Mouse (Mus musculus) MEL (cell line): ENCODE data around the gene Itga11. TPM values are rescaled to one million over a fixed set of nuclear protein-coding genes. Genes with fewer than 3 reads are reported as not detected.

Source experiments
- DNase-seq: peaks from one replicate; pipeline ENCODE4 v3.0.0; 2011; ENCODE audit warnings: low read depth, low spot score
- H3K27ac ChIP-seq: 2 replicates; pipeline ENCODE4 v1.5.1; 2012; ENCODE audit warnings: low read depth, mild to moderate bottlenecking, control low read depth, low read length, moderate library complexity; ENCODE audit not compliant: control insufficient read depth
- H3K27me3 ChIP-seq, 2 experiments: fragments of 150-350 bp in 1 of 2; sonication (generic) in 1 of 2; 2 replicates each; pipeline ENCODE4 v1.6.1; 2012; ENCODE audit warnings: low read length in 2 of 2, mild to moderate bottlenecking in 2 of 2, improper control_type of control experiment in 1 of 2, moderate library complexity in 1 of 2; ENCODE audit not compliant: insufficient read depth in 2 of 2, control insufficient read depth in 1 of 2
- H3K36me3 ChIP-seq, 2 experiments: 2 replicates each; pipeline ENCODE4 v1.6.1; 2012 to 2014; ENCODE audit warnings: low read length in 2 of 2, improper control_type of control experiment in 1 of 2, inconsistent platforms in 1 of 2, mild to moderate bottlenecking in 1 of 2; ENCODE audit not compliant: insufficient read depth in 2 of 2, control insufficient read depth in 1 of 2
- H3K4me1 ChIP-seq, 2 experiments: fragments of 150-350 bp in 1 of 2; sonication (generic) in 1 of 2; 2 replicates each; pipeline ENCODE4 v1.6.1; 2012; ENCODE audit warnings: low read length in 2 of 2, improper control_type of control experiment in 1 of 2, mild to moderate bottlenecking in 1 of 2; ENCODE audit not compliant: insufficient read depth in 2 of 2, control insufficient read depth in 1 of 2
- H3K4me3 ChIP-seq, 2 experiments: fragments of 150-350 bp in 1 of 2; sonication (generic) in 1 of 2; 2 replicates each; pipeline ENCODE4 v1.5.1; 2012; ENCODE audit warnings: low read depth in 2 of 2, low read length in 2 of 2, mild to moderate bottlenecking in 2 of 2, moderate library complexity in 2 of 2, control low read depth in 1 of 2, improper control_type of control experiment in 1 of 2; ENCODE audit not compliant: control insufficient read depth in 1 of 2, insufficient read depth in 1 of 2
- H3K79me2 ChIP-seq: 2 replicates; pipeline ENCODE4 v1.6.1; 2012; ENCODE audit warnings: mild to moderate bottlenecking, low read length, moderate library complexity; ENCODE audit not compliant: control insufficient read depth, poor library complexity, insufficient read depth
- H3K9ac ChIP-seq: 2 replicates; pipeline ENCODE4 v1.6.1; 2012; ENCODE audit warnings: low read depth, mild to moderate bottlenecking, control low read depth, low read length, moderate library complexity; ENCODE audit not compliant: control insufficient read depth, poor library complexity, severe bottlenecking
- H3K9me3 ChIP-seq: fragments of 150-350 bp; sonication (generic); replicated peaks from 2 replicates; pipeline ENCODE4 v1.6.1; 2012; ENCODE audit warnings: mild to moderate bottlenecking, low read length, improper control_type of control experiment, moderate library complexity; ENCODE audit not compliant: insufficient read depth
- CHD1 ChIP-seq: IDR thresholded peaks from 2 replicates; pipeline ENCODE4 v1.6.1; 2012; ENCODE audit warnings: low read depth, mild to moderate bottlenecking, inconsistent platforms, low read length, improper control_type of control experiment
- CHD2 ChIP-seq: IDR thresholded peaks from 2 replicates; pipeline ENCODE4 v1.6.1; 2011; ENCODE audit warnings: low read length, improper control_type of control experiment
- CTCF ChIP-seq, 3 experiments: IDR thresholded peaks in 2 of 3; conservative IDR thresholded peaks in 1 of 3; 2 replicates each; pipeline ENCODE4 v1.5.1; 2011 to 2012; ENCODE audit warnings: low read length in 3 of 3, low read depth in 2 of 3, mild to moderate bottlenecking in 2 of 3, improper control_type of control experiment in 1 of 3, inconsistent platforms in 1 of 3, mixed read lengths in 1 of 3, moderate library complexity in 1 of 3; ENCODE audit not compliant: control insufficient read depth in 1 of 3, insufficient read depth in 1 of 3, poor library complexity in 1 of 3, severe bottlenecking in 1 of 3
- ELF1 ChIP-seq: IDR thresholded peaks from 2 replicates; pipeline ENCODE4 v1.6.1; 2014; ENCODE audit warnings: low read depth, mild to moderate bottlenecking, inconsistent platforms, low read length, improper control_type of control experiment, moderate library complexity
- ETS1 ChIP-seq: IDR thresholded peaks from 2 replicates; pipeline ENCODE4 v1.6.1; 2012; ENCODE audit warnings: low read depth, mild to moderate bottlenecking, inconsistent platforms, low read length, improper control_type of control experiment, moderate library complexity
- GABPA ChIP-seq: IDR thresholded peaks from 2 replicates; pipeline ENCODE4 v1.6.1; 2012; ENCODE audit warnings: low read depth, mild to moderate bottlenecking, inconsistent platforms, low read length, improper control_type of control experiment, moderate library complexity
- GATA1 ChIP-seq: IDR thresholded peaks from 2 replicates; pipeline ENCODE4 v1.6.1; 2011; ENCODE audit warnings: low read depth, low read length, improper control_type of control experiment
- JUND ChIP-seq: IDR thresholded peaks from 2 replicates; pipeline ENCODE4 v1.6.1; 2011; ENCODE audit warnings: low read depth, mild to moderate bottlenecking, improper control_type of control experiment, low read length
- MAFK ChIP-seq: IDR thresholded peaks from 2 replicates; pipeline ENCODE4 v1.6.1; 2011; ENCODE audit warnings: low read depth, mild to moderate bottlenecking, low read length, improper control_type of control experiment, borderline replicate concordance
- NELFE ChIP-seq: IDR thresholded peaks from 2 replicates; pipeline ENCODE4 v1.6.1; 2011; ENCODE audit warnings: low read depth, low read length, improper control_type of control experiment
- POLR2A ChIP-seq, 2 experiments: IDR thresholded peaks; 2 replicates each; pipeline ENCODE4 v1.6.1; 2011 to 2012; ENCODE audit warnings: low read length in 2 of 2, mild to moderate bottlenecking in 2 of 2, control low read depth in 1 of 2, improper control_type of control experiment in 1 of 2, low read depth in 1 of 2, moderate library complexity in 1 of 2; ENCODE audit not compliant: control insufficient read depth in 1 of 2, insufficient read depth in 1 of 2, poor library complexity in 1 of 2
- POLR2AphosphoS5 ChIP-seq: IDR thresholded peaks from 2 replicates; pipeline ENCODE4 v1.6.1; 2012; ENCODE audit warnings: low read depth, borderline replicate concordance, mild to moderate bottlenecking, inconsistent platforms, low read length, moderate library complexity, mixed read lengths
- SMC3 ChIP-seq: IDR thresholded peaks from 2 replicates; pipeline ENCODE4 v1.6.1; 2011; ENCODE audit warnings: low read depth, low read length, improper control_type of control experiment
- TAL1 ChIP-seq: IDR thresholded peaks from 2 replicates; pipeline ENCODE4 v1.6.1; 2012; ENCODE audit warnings: mild to moderate bottlenecking, inconsistent platforms, low read length, moderate library complexity, mixed read lengths
- USF1 ChIP-seq: IDR thresholded peaks from 2 replicates; pipeline ENCODE4 v1.6.1; 2014; ENCODE audit warnings: low read depth, mild to moderate bottlenecking, inconsistent platforms, low read length, improper control_type of control experiment, moderate library complexity
- ZC3H11A ChIP-seq: IDR thresholded peaks from 2 replicates; pipeline ENCODE4 v1.6.1; 2012; ENCODE audit warnings: low read depth, mild to moderate bottlenecking, inconsistent platforms, low read length, improper control_type of control experiment
- ZMIZ1 ChIP-seq: IDR thresholded peaks from 2 replicates; pipeline ENCODE4 v1.6.1; 2012; ENCODE audit warnings: low read depth, mild to moderate bottlenecking, inconsistent platforms, low read length, improper control_type of control experiment, moderate library complexity
- ZNF384 ChIP-seq: IDR thresholded peaks from 2 replicates; pipeline ENCODE4 v1.6.1; 2012; ENCODE audit warnings: low read depth, mild to moderate bottlenecking, inconsistent platforms, low read length, improper control_type of control experiment
- polyA plus RNA-seq, 2 experiments: library from polyadenylated mRNA; stranded (reverse) in 1 of 2; unstranded in 1 of 2; fragments of >175 nt in 1 of 2; fragments of >200 nt in 1 of 2; gene quantifications; 2 replicates each; pipeline versions ENCODE4 v1.2.1 to v1.2.4; 2012; ENCODE audit warnings: low replicate concordance in 2 of 2, low read depth in 1 of 2; ENCODE audit not compliant: insufficient read length in 2 of 2, insufficient read depth in 1 of 2, missing spikeins in 1 of 2
- total RNA-seq: library from RNA; depleted of rRNA; stranded (reverse); fragments of 300-350 nt; gene quantifications from 2 replicates; pipeline ENCODE4 v1.2.3, GENCODE M21; 2012

The Itga11 gene
- total and polyA plus RNA-seq, 3 experiments = not detected

GRCm38 (mm10) chr9:62722716-62723115 is 45.1 kb downstream of the Itga11 start:
- Histone ChIP-seq H3K9ac (no peak overlapping the region), H3K27ac (no peak overlapping the region), H3K27me3 (peaks cover 0 to 1% of the 10 kb centered on the region in 2 experiments; a peak in 2 of 4 replicates), H3K79me2 (no peaks in the 10 kb centered on the region), H3K4me1 (no peaks in the 10 kb centered on the region), H3K4me3 (no peak overlapping the region), H3K9me3 (no peaks in the 10 kb centered on the region), H3K36me3 (no peaks in the 10 kb centered on the region)
- no peak for TF ChIP-seq NELFE
- no peak for TF ChIP-seq MAFK
- TF ChIP-seq ZMIZ1 = no peak
- no peak for TF ChIP-seq ZNF384
- TF ChIP-seq USF1 = no peak
- TF ChIP-seq POLR2AphosphoS5 = no peak
- TF ChIP-seq GATA1 = no peak
- no peak for TF ChIP-seq CHD1
- TF ChIP-seq JUND = no peak
- no peak for TF ChIP-seq ZC3H11A
- TF ChIP-seq GABPA = no peak
- TF ChIP-seq POLR2A (IDR thresholded peaks at IDR 0.05; ENCODE audit: control insufficient read depth in 1 of 2, insufficient read depth in 1 of 2, low read depth in 1 of 2, low read length in 2 of 2, poor library complexity in 1 of 2) = no peak
- DNase-seq = no peak

- no peak for TF ChIP-seq POLR2AphosphoS5
- no peak for TF ChIP-seq SMC3
- no peak for TF ChIP-seq MAFK
- TF ChIP-seq TAL1 = no peak
- TF ChIP-seq ETS1 = no peak
- no peak for TF ChIP-seq ELF1
- TF ChIP-seq GABPA = no peak
- TF ChIP-seq NELFE = no peak
- TF ChIP-seq CTCF (IDR thresholded peaks at IDR 0.05 in 2 of 3, conservative IDR thresholded peaks at IDR 0.05 in 1 of 3; ENCODE audit: control insufficient read depth in 1 of 3, insufficient read depth in 1 of 3, low read depth in 2 of 3, low read length in 3 of 3, poor library complexity in 1 of 3, severe bottlenecking in 1 of 3) = no peak
- no peak for TF ChIP-seq JUND
- TF ChIP-seq CHD2 = no peak
- TF ChIP-seq, all 39 proteins: peak for 0
- no peaks in the 10 kb centered on the region for H3K79me2 ChIP-seq
- H3K9me3 ChIP-seq = no peaks in the 10 kb centered on the region
Observed at GRCm38 (mm10) chr9:62724175-62724574, 46.5 kb downstream of the Itga11 start.

More at GRCm38 (mm10) chr9:62724175-62724574, 46.5 kb downstream of the Itga11 start:
- no peak overlapping the region for H3K4me3 ChIP-seq
- no peaks in the 10 kb centered on the region for H3K4me1 ChIP-seq
- H3K27ac ChIP-seq = no peak overlapping the region
- no peak for DNase-seq
- H3K36me3 ChIP-seq = no peaks in the 10 kb centered on the region
- no peaks in the 10 kb centered on the region; a peak in 1 of 4 replicates for H3K27me3 ChIP-seq
- H3K9ac ChIP-seq = no peak overlapping the region
